Mouse (Mus musculus) hindbrain, embryonic 14.5 days (tissue): ENCODE measurements around the gene Gatc. TPM values are rescaled to one million over a fixed set of nuclear protein-coding genes. Genes with fewer than 3 reads are reported as not detected.
"Not testable (repeated sequence)": the region's sequence is repeated elsewhere in the genome, so short reads cannot be mapped to it uniquely, and the experiment has no call there.

Source experiments
- ATAC-seq: fragments of 200-750 bp; cut with Nextera tagmentation; 2 replicates; pipeline ENCODE4 v1.8.0; 2017; ENCODE audit warnings: moderate number of reproducible peaks, mild to moderate bottlenecking, moderate TSS enrichment, moderate library complexity; ENCODE audit not compliant: low FRiP score
- DNase-seq: peaks from one replicate; pipeline ENCODE4 v3.0.0-alpha.2; 2015; ENCODE audit warnings: low spot score
- H3K27ac ChIP-seq: fragments of 300-500 bp; sonication (generic); 2 replicates; pipeline ENCODE4 v1.5.1; 2014; ENCODE audit warnings: mild to moderate bottlenecking, moderate library complexity
- H3K27me3 ChIP-seq: fragments of 300-500 bp; sonication (generic); 2 replicates; pipeline ENCODE4 v1.6.1; 2014; ENCODE audit warnings: mild to moderate bottlenecking, low read length, mixed read lengths; ENCODE audit not compliant: control insufficient read depth, insufficient read depth
- H3K36me3 ChIP-seq: fragments of 300-500 bp; sonication (generic); replicated peaks from 2 replicates; pipeline ENCODE4 v1.6.1; 2014; ENCODE audit not compliant: control insufficient read depth, insufficient read depth
- H3K4me1 ChIP-seq: fragments of 300-500 bp; sonication (generic); replicated peaks from 2 replicates; pipeline ENCODE4 v1.6.1; 2014; ENCODE audit warnings: antibody characterized with exemption, low read length, mixed read lengths; ENCODE audit not compliant: control insufficient read depth, insufficient read depth
- H3K4me2 ChIP-seq: fragments of 300-500 bp; sonication (generic); replicated peaks from 2 replicates; pipeline ENCODE4 v1.6.1; 2014; ENCODE audit warnings: mild to moderate bottlenecking, moderate library complexity
- H3K4me3 ChIP-seq: fragments of 300-500 bp; sonication (generic); replicated peaks from 2 replicates; pipeline ENCODE4 v1.5.1; 2014; ENCODE audit warnings: mild to moderate bottlenecking, low read length
- H3K9ac ChIP-seq: fragments of 300-500 bp; sonication (generic); 2 replicates; pipeline ENCODE4 v1.6.1; 2014
- H3K9me3 ChIP-seq: fragments of 300-500 bp; sonication (generic); 2 replicates; pipeline ENCODE4 v1.6.1; 2016; ENCODE audit warnings: low read length; ENCODE audit not compliant: control insufficient read depth
- WGBS: fragments of 180-500 bp; shearing (Covaris S2); extraction: QIAGEN DNeasy Blood & Tissue Kit; methylation state at CpG from one replicate; pipeline ENCODE4 v1.1.7; 2014; 5-methylcytosine and 5-hydroxymethylcytosine counted together
- polyA plus RNA-seq: library from polyadenylated mRNA; unstranded; fragments of >200 nt; fragmentation: Nextera tagmentation; extraction: Ambion mirVana; gene quantifications from 2 replicates; pipeline ENCODE4 v1.2.1, GENCODE M21; 2014

The Gatc gene
- 41.8 and 42.2 TPM in 2 replicates for polyA plus RNA-seq

- peak within 1 kb of the TSS; percentile 82 for H3K9ac ChIP-seq
- H3K27me3 ChIP-seq: no peaks in the 10 kb centered on the region
- H3K36me3 ChIP-seq: peaks cover 39% of the 10 kb centered on the region
- H3K9me3 ChIP-seq: no peaks in the 10 kb centered on the region
- H3K4me1 ChIP-seq: peaks cover 18% of the 10 kb centered on the region
- peak; percentile 94 for DNase-seq
- under 1% methylated on average over 62 of the region's 62 CpGs for WGBS
- peak within 1 kb of the TSS; percentile 90 for H3K27ac ChIP-seq
- H3K4me2 ChIP-seq: peak within 1 kb of the TSS; percentile 62
- H3K4me3 ChIP-seq: peak within 1 kb of the TSS; percentile 62
- peak; percentile 92 for ATAC-seq
These were observed at the start of gene Gatc, which contains the start of gene Triap1 for GRCm38 (mm10) chr5:115340577-115341313. Gene Gatc (minus strand): TSS chr5:115341178. Gene Triap1 (plus strand): TSS chr5:115341225.

GRCm38 (mm10) chr5:115378882-115379281 lies 37.9 kb upstream of the Gatc start:
- H3K9me3 ChIP-seq, ATAC-seq, DNase-seq, H3K36me3 ChIP-seq, H3K4me2 ChIP-seq, H3K4me3 ChIP-seq, H3K27me3 ChIP-seq, H3K9ac ChIP-seq, H3K27ac ChIP-seq, H3K4me1 ChIP-seq: not testable (repeated sequence)
- 81% methylated on average over 2 of the region's 2 CpGs for WGBS

- ATAC-seq: no peak
These were observed 34.5 kb upstream of the Gatc start for GRCm38 (mm10) chr5:115375436-115375835.

GRCm38 (mm10) chr5:115374204-115374820 lies 33.3 kb upstream of the Gatc start:
- Histone ChIP-seq H3K9ac (peak overlapping the region; percentile 62), H3K27ac (no peak overlapping the region; the same call in none of the 2 replicates), H3K4me2 (peak overlapping the region; percentile 69), H3K4me1 (peaks cover 6% of the 10 kb centered on the region; the same call in 1 of the 2 replicates), H3K36me3 (no peaks in the 10 kb centered on the region), H3K27me3 (no peaks in the 10 kb centered on the region), H3K4me3 (peak overlapping the region; percentile 22; the same call in 1 of the 2 replicates), H3K9me3 (no peaks in the 10 kb centered on the region)
- WGBS: 9% methylated on average over 11 of the region's 11 CpGs
- ATAC-seq (no peak), DNase-seq (no peak)

More at GRCm38 (mm10) chr5:115375436-115375835, 34.5 kb upstream of the Gatc start:
- no peak for DNase-seq
- Histone ChIP-seq H3K9ac (no peak overlapping the region), H3K4me1 (peaks cover 6% of the 10 kb centered on the region; the same call in 1 of the 2 replicates), H3K36me3 (no peaks in the 10 kb centered on the region), H3K27me3 (no peaks in the 10 kb centered on the region), H3K4me2 (no peak overlapping the region), H3K27ac (no peak overlapping the region), H3K4me3 (no peak overlapping the region), H3K9me3 (no peaks in the 10 kb centered on the region)
- WGBS: 87% methylated on average over 2 of the region's 2 CpGs

GRCm38 (mm10) chr5:115373441-115374203 lies 32.6 kb upstream of the Gatc start:
- Histone ChIP-seq H3K9ac (peak overlapping the region; percentile 62), H3K4me2 (peak overlapping the region; percentile 69), H3K4me1 (peaks cover 6% of the 10 kb centered on the region; the same call in 1 of the 2 replicates), H3K9me3 (no peaks in the 10 kb centered on the region), H3K27ac (0 out of 2 replicates have a peak overlapping the region, but pooled peaks have one; percentile 47), H3K36me3 (no peaks in the 10 kb centered on the region), H3K27me3 (no peaks in the 10 kb centered on the region), H3K4me3 (peak overlapping the region; percentile 22; the same call in 1 of the 2 replicates)
- DNase-seq (peak; percentile 60), ATAC-seq (peak; percentile 80; the same call in 1 of the 2 replicates)
- WGBS: 6% methylated on average over 26 of the region's 26 CpGs

- no peaks in the 10 kb centered on the region for H3K9me3 ChIP-seq
- H3K4me1 ChIP-seq: peaks cover 6% of the 10 kb centered on the region; the same call in 1 of the 2 replicates
- no peak overlapping the region for H3K9ac ChIP-seq
- WGBS: 20% methylated on average over 9 of the region's 9 CpGs
- DNase-seq: no peak
- no peaks in the 10 kb centered on the region for H3K27me3 ChIP-seq
- no peak overlapping the region for H3K4me2 ChIP-seq
- no peak for ATAC-seq
- H3K27ac ChIP-seq: no peak overlapping the region
- H3K36me3 ChIP-seq: no peaks in the 10 kb centered on the region
- H3K4me3 ChIP-seq: no peak overlapping the region
These were observed 30.8 kb upstream of the Gatc start for GRCm38 (mm10) chr5:115371736-115372135.

- ATAC-seq: no peak
- 92% methylated on average over 4 of the region's 4 CpGs for WGBS
These were observed 23.8 kb upstream of the Gatc start for GRCm38 (mm10) chr5:115364782-115365181.

GRCm38 (mm10) chr5:115362819-115363714 lies 22.1 kb upstream of the Gatc start:
- WGBS: 12% methylated on average over 19 of the region's 19 CpGs
- Histone ChIP-seq H3K27me3 (no peaks in the 10 kb centered on the region), H3K9me3 (no peaks in the 10 kb centered on the region), H3K4me2 (no peak overlapping the region), H3K4me3 (no peak overlapping the region), H3K27ac (0 out of 2 replicates have a peak overlapping the region, but pooled peaks have one; percentile 20), H3K36me3 (no peaks in the 10 kb centered on the region), H3K9ac (no peak overlapping the region), H3K4me1 (no peaks in the 10 kb centered on the region)
- ATAC-seq (no peak), DNase-seq (no peak)

More at GRCm38 (mm10) chr5:115364782-115365181, 23.8 kb upstream of the Gatc start:
- Histone ChIP-seq H3K27ac (no peak overlapping the region), H3K4me3 (no peak overlapping the region), H3K27me3 (no peaks in the 10 kb centered on the region), H3K4me1 (no peaks in the 10 kb centered on the region), H3K36me3 (no peaks in the 10 kb centered on the region), H3K9ac (no peak overlapping the region), H3K4me2 (no peak overlapping the region), H3K9me3 (no peaks in the 10 kb centered on the region)
- DNase-seq: no peak
